Mouse (Mus musculus) intestine, embryonic 15.5 days (tissue): Measurements from ENCODE around the gene Mrpl2. TPM values are rescaled to one million over a fixed set of nuclear protein-coding genes. Genes with fewer than 3 reads are reported as not detected.
A peak's percentile ranks its signal among the peaks of the same experiment; 100 is the strongest.

Experiments used
- ATAC-seq: fragments of 200-750 bp; cut with Nextera tagmentation; 2 replicates; pipeline ENCODE4 v1.8.0; 2017; ENCODE audit warnings: moderate TSS enrichment, moderate library complexity
- H3K27ac ChIP-seq: fragments of 300-500 bp; sonication (generic); 2 replicates; pipeline ENCODE4 v1.5.1; 2015; ENCODE audit warnings: mild to moderate bottlenecking, inconsistent platforms
- H3K27me3 ChIP-seq: fragments of 300-500 bp; sonication (generic); replicated peaks from 2 replicates; pipeline ENCODE4 v1.6.1; 2015; ENCODE audit warnings: inconsistent platforms
- H3K36me3 ChIP-seq: fragments of 300-500 bp; sonication (generic); 2 replicates; pipeline ENCODE4 v1.6.1; 2015; ENCODE audit warnings: inconsistent platforms
- H3K4me1 ChIP-seq: fragments of 300-500 bp; sonication (generic); replicated peaks from 2 replicates; pipeline ENCODE4 v1.6.1; 2015; ENCODE audit warnings: inconsistent platforms
- H3K4me2 ChIP-seq: fragments of 300-500 bp; sonication (generic); replicated peaks from 2 replicates; pipeline ENCODE4 v1.6.1; 2015; ENCODE audit warnings: mild to moderate bottlenecking, inconsistent platforms
- H3K4me3 ChIP-seq: fragments of 300-500 bp; sonication (generic); replicated peaks from 2 replicates; pipeline ENCODE4 v1.5.1; 2015; ENCODE audit warnings: inconsistent platforms
- H3K9ac ChIP-seq: fragments of 300-500 bp; sonication (generic); 2 replicates; pipeline ENCODE4 v1.6.1; 2015; ENCODE audit warnings: inconsistent platforms
- H3K9me3 ChIP-seq: fragments of 300-500 bp; sonication (generic); 2 replicates; pipeline ENCODE4 v1.6.1; 2016; ENCODE audit warnings: inconsistent platforms
- whole genome bisulfite sequencing: fragments of 180-500 bp; shearing (Covaris S2); methylation state at CpG from one replicate; pipeline ENCODE4 v1.1.7; 2015; 5-methylcytosine and 5-hydroxymethylcytosine counted together
- polyA plus RNA-seq: library from polyadenylated mRNA; unstranded; fragments of >200 nt; fragmentation: Nextera tagmentation; extraction: Ambion mirVana; gene quantifications from 2 replicates; pipeline ENCODE4 v1.2.1, GENCODE M21; 2015

Mrpl2 gene
- polyA plus RNA-seq, 1 experiment from 2014 or later = 156 TPM

GRCm38 (mm10) chr17:46650232-46651031, 4.4 kb downstream of the Mrpl2 start, which contains the start of gene Cul7:
Gene Cul7, plus strand, starts transcription at chr17:46650337.
- WGBS = 1% methylated on average over 56 of the region's 58 CpGs
- H3K36me3 ChIP-seq = peaks cover 29% of the 10 kb centered on the region
- peak within 1 kb of the TSS; percentile 97 for H3K27ac ChIP-seq
- peak within 1 kb of the TSS; percentile 74 for H3K4me2 ChIP-seq
- no peaks in the 10 kb centered on the region for H3K27me3 ChIP-seq
- no peaks in the 10 kb centered on the region for H3K9me3 ChIP-seq
- peaks cover 33% of the 10 kb centered on the region for H3K4me1 ChIP-seq
- peak within 1 kb of the TSS; percentile 76 for H3K4me3 ChIP-seq
- ATAC-seq = peak; percentile 94
- peak within 1 kb of the TSS; percentile 92 for H3K9ac ChIP-seq

GRCm38 (mm10) chr17:46651292-46651691, 5.3 kb downstream of the Mrpl2 start:
- Histone ChIP-seq H3K27ac (peak overlapping the region; percentile 97), H3K4me2 (peak overlapping the region; percentile 74), H3K27me3 (no peaks in the 10 kb centered on the region), H3K4me3 (peak overlapping the region; percentile 76), H3K36me3 (peaks cover 33% of the 10 kb centered on the region), H3K9ac (peak overlapping the region; percentile 92), H3K9me3 (no peaks in the 10 kb centered on the region), H3K4me1 (peaks cover 33% of the 10 kb centered on the region)
- WGBS = 69% methylated on average over 17 of the region's 17 CpGs
- no peak for ATAC-seq

GRCm38 (mm10) chr17:46651755-46652547, 5.9 kb downstream of the Mrpl2 start:
- peaks cover 29% of the 10 kb centered on the region for H3K4me1 ChIP-seq

GRCm38 (mm10) chr17:46656054-46656453, 10.0 kb downstream of the Mrpl2 start:
- 74% methylated on average over 6 of the region's 6 CpGs for WGBS
- Histone ChIP-seq H3K9ac (no peak overlapping the region), H3K27me3 (no peaks in the 10 kb centered on the region), H3K9me3 (no peaks in the 10 kb centered on the region), H3K4me3 (no peak overlapping the region), H3K4me2 (no peak overlapping the region), H3K27ac (no peak overlapping the region), H3K4me1 (peaks cover 18% of the 10 kb centered on the region), H3K36me3 (peaks cover 64% of the 10 kb centered on the region)
- no peak for ATAC-seq

More at GRCm38 (mm10) chr17:46651755-46652547, 5.9 kb downstream of the Mrpl2 start:
- H3K4me3 ChIP-seq = peak overlapping the region; percentile 76
- ATAC-seq = no peak
- no peaks in the 10 kb centered on the region for H3K27me3 ChIP-seq
- peak overlapping the region; percentile 74 for H3K4me2 ChIP-seq
- peak overlapping the region; percentile 92 for H3K9ac ChIP-seq
- H3K27ac ChIP-seq = no peak overlapping the region
- peaks cover 35% of the 10 kb centered on the region for H3K36me3 ChIP-seq
- H3K9me3 ChIP-seq = no peaks in the 10 kb centered on the region
- WGBS = 63% methylated on average over 20 of the region's 20 CpGs

- H3K4me1 ChIP-seq = no peaks in the 10 kb centered on the region
- H3K9ac ChIP-seq = no peak overlapping the region
- ATAC-seq = no peak
- 97% methylated on average over 9 of the region's 9 CpGs for WGBS
- no peak overlapping the region for H3K4me3 ChIP-seq
- no peak overlapping the region for H3K4me2 ChIP-seq
- H3K9me3 ChIP-seq = no peaks in the 10 kb centered on the region
- no peak overlapping the region for H3K27ac ChIP-seq
- H3K36me3 ChIP-seq = peaks cover 72% of the 10 kb centered on the region
- no peaks in the 10 kb centered on the region for H3K27me3 ChIP-seq
Measured at GRCm38 (mm10) chr17:46661351-46661750, 15.3 kb downstream of the Mrpl2 start.

- peaks cover 75% of the 10 kb centered on the region for H3K36me3 ChIP-seq
- WGBS = 83% methylated on average over 12 of the region's 12 CpGs
Measured at GRCm38 (mm10) chr17:46661981-46662380, 16.0 kb downstream of the Mrpl2 start.

GRCm38 (mm10) chr17:46662730-46663129, 16.7 kb downstream of the Mrpl2 start:
- Histone ChIP-seq H3K27ac (no peak overlapping the region), H3K36me3 (peaks cover 72% of the 10 kb centered on the region), H3K4me2 (no peak overlapping the region), H3K4me3 (no peak overlapping the region), H3K9me3 (no peaks in the 10 kb centered on the region), H3K9ac (no peak overlapping the region), H3K27me3 (no peaks in the 10 kb centered on the region), H3K4me1 (no peaks in the 10 kb centered on the region)
- ATAC-seq = no peak
- 88% methylated on average over 5 of the region's 5 CpGs for WGBS

More at GRCm38 (mm10) chr17:46661981-46662380, 16.0 kb downstream of the Mrpl2 start:
- Histone ChIP-seq H3K9me3 (no peaks in the 10 kb centered on the region), H3K4me1 (no peaks in the 10 kb centered on the region), H3K9ac (no peak overlapping the region), H3K4me2 (no peak overlapping the region), H3K27me3 (no peaks in the 10 kb centered on the region), H3K4me3 (no peak overlapping the region), H3K27ac (no peak overlapping the region)
- ATAC-seq = no peak

- Histone ChIP-seq H3K9ac (no peak overlapping the region), H3K4me2 (no peak overlapping the region), H3K27me3 (no peaks in the 10 kb centered on the region), H3K27ac (no peak overlapping the region), H3K4me1 (0 out of 2 replicates have a peak, but pooled peaks cover 1% of the 10 kb centered on the region), H3K36me3 (peaks cover 51% of the 10 kb centered on the region), H3K9me3 (no peaks in the 10 kb centered on the region), H3K4me3 (no peak overlapping the region)
- 92% methylated on average over 16 of the region's 16 CpGs for WGBS
- no peak for ATAC-seq
Measured at GRCm38 (mm10) chr17:46667712-46668111, 21.7 kb downstream of the Mrpl2 start.

GRCm38 (mm10) chr17:46669911-46670310, 23.9 kb downstream of the Mrpl2 start:
- no peaks in the 10 kb centered on the region for H3K9me3 ChIP-seq
- H3K27ac ChIP-seq = no peak overlapping the region
- no peak for ATAC-seq
- H3K9ac ChIP-seq = no peak overlapping the region
- no peaks in the 10 kb centered on the region for H3K27me3 ChIP-seq
- 96% methylated on average over 10 of the region's 10 CpGs for WGBS
- no peak overlapping the region for H3K4me2 ChIP-seq
- peaks cover 15% of the 10 kb centered on the region for H3K4me1 ChIP-seq
- H3K4me3 ChIP-seq = no peak overlapping the region
- H3K36me3 ChIP-seq = peaks cover 36% of the 10 kb centered on the region

GRCm38 (mm10) chr17:46673850-46674529, 28.0 kb downstream of the Mrpl2 start, which contains the start of gene Rrp36:
Gene Rrp36, minus strand, starts transcription at chr17:46674352.
- peak within 1 kb of the TSS; percentile 62 for H3K27ac ChIP-seq
- H3K9ac ChIP-seq = peak within 1 kb of the TSS; percentile 87
- peaks cover 27% of the 10 kb centered on the region for H3K4me1 ChIP-seq
- peak within 1 kb of the TSS; percentile 77 for H3K4me3 ChIP-seq
- H3K4me2 ChIP-seq = peak within 1 kb of the TSS; percentile 76
- H3K36me3 ChIP-seq = peaks cover 44% of the 10 kb centered on the region
- under 1% methylated on average over 43 of the region's 43 CpGs for WGBS
- peak; percentile 95 for ATAC-seq
- no peaks in the 10 kb centered on the region for H3K27me3 ChIP-seq
- H3K9me3 ChIP-seq = no peaks in the 10 kb centered on the region

GRCm38 (mm10) chr17:46674530-46675283, 28.7 kb downstream of the Mrpl2 start:
- peak; percentile 44 for ATAC-seq
- Histone ChIP-seq H3K4me3 (peak overlapping the region; percentile 77), H3K9me3 (no peaks in the 10 kb centered on the region), H3K4me2 (peak overlapping the region; percentile 76), H3K27ac (peak overlapping the region; percentile 62), H3K36me3 (peaks cover 38% of the 10 kb centered on the region), H3K9ac (peak overlapping the region; percentile 45), H3K27me3 (no peaks in the 10 kb centered on the region), H3K4me1 (peaks cover 34% of the 10 kb centered on the region)
- 25% methylated on average over 15 of the region's 15 CpGs for WGBS
